Comparison of ENCODE assay signal across 22 mouse cellular contexts in the genomic region with DNA sequence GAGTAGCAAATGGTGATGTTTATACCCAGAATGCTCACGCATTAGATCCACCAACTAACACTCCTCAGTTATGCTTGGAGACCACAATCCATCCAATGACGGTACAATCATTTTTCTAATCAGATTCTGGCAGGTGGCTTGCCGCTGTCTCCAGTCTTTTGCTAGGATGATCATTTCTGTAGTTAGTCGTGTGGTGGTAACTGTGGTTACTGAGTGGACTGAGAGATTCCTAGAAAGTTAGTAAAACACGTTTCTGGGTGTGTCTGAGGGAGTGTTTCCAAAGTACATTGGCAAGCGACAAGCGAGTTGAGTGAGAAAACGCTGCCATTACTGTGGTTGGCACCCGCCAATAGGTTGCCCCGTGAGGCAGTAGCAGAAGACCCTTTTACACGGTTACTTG. TPM values are rescaled to one million over a fixed set of nuclear protein-coding genes. Genes with fewer than 3 reads are reported as not detected.
DNase-seq lines count a peak whose midpoint lies in the region; ATAC-seq and TF ChIP-seq lines count a peak whose summit lies in the region.
"Had no signal": no experiment of that assay in that cellular context is flagged by ENCODE, and none has a peak within 500 bp of the region (broad histone marks: within the 10 kb centered on the region; RNA-seq: fewer than 3 reads in every experiment).

No protein-coding gene starts in this region.

- H3K4me3 ChIP-seq in intestine, embryonic 16.5 days (ENCODE audit: low read length): no peak overlapping the region
- H3K4me3 ChIP-seq in intestine, embryonic 15.5 days (replicated peaks): no peak overlapping the region
- H3K4me3 ChIP-seq in liver, embryonic 14.5 days (ENCODE audit: insufficient read depth in 1 of 2, low read depth in 2 of 2, low read length in 2 of 2): no peak overlapping the region
- no peak overlapping the region for H3K4me3 ChIP-seq in thymus, adult 2 months (ENCODE audit: control insufficient read depth, insufficient read depth, low read length)
- no peak overlapping the region for H3K4me3 ChIP-seq in heart, embryonic 10.5 days
- H3K4me3 ChIP-seq: embryonic facial prominence, embryonic 15.5 days; forebrain, embryonic 13.5 days; heart, embryonic 15.5 days; hindbrain, embryonic 10.5 days had no signal

- DNase-seq in liver, embryonic 14.5 days (ENCODE audit: low read depth in 3 of 3, low spot score in 3 of 3): peak in 1 of 3 experiments; percentile 66
- no peak for DNase-seq in testis, postnatal 14 days (ENCODE audit: low spot score)
- DNase-seq in thymus, adult 2 months: no peak
- no peak for DNase-seq in heart, embryonic 10.5 days (ENCODE audit: low spot score)
- DNase-seq: adrenal gland, adult 8-10 months; adrenal gland, postnatal 36 days; cerebellum, adult 2 months; cerebellum, postnatal 10 days; embryo, embryonic 11 days; forebrain, postnatal 0 days; gastrocnemius, postnatal 14 days; heart, postnatal 14 days had no signal

- TF ChIP-seq POLR2A in thymus, adult 2 months (IDR thresholded peaks at IDR 0.05; ENCODE audit: control insufficient read depth, extremely low read depth, insufficient read depth, low read length, poor library complexity): no peak

- ATAC-seq in intestine, embryonic 16.5 days: no peak
- ATAC-seq in intestine, embryonic 15.5 days: no peak
- ATAC-seq in erythroid progenitor cell, adult 5-6 weeks (replicated peaks; ENCODE audit: low FRiP score, poor library complexity, severe bottlenecking): peak; percentile 53
- peak; percentile 54 for ATAC-seq in liver, embryonic 14.5 days (ENCODE audit: insufficient read depth)
- peak; percentile 38 for ATAC-seq in megakaryocyte progenitor cell, adult 5-6 weeks (replicated peaks; ENCODE audit: poor library complexity)
- ATAC-seq: forebrain, embryonic 13.5 days; forebrain, postnatal 0 days had no signal

- H3K9me3 ChIP-seq in intestine, embryonic 16.5 days (ENCODE audit: control insufficient read depth, low read length): no peaks in the 10 kb centered on the region
- no peaks in the 10 kb centered on the region for H3K9me3 ChIP-seq in intestine, embryonic 15.5 days
- no peaks in the 10 kb centered on the region for H3K9me3 ChIP-seq in liver, embryonic 14.5 days (ENCODE audit: control insufficient read depth, low read length)
- no peaks in the 10 kb centered on the region for H3K9me3 ChIP-seq in heart, embryonic 10.5 days
- H3K9me3 ChIP-seq: embryonic facial prominence, embryonic 15.5 days; forebrain, embryonic 13.5 days; heart, embryonic 15.5 days; hindbrain, embryonic 10.5 days had no signal

- TF ChIP-seq EP300 in liver, embryonic 14.5 days (IDR thresholded peaks at IDR 0.05; ENCODE audit: low read depth): no peak

- H3K27me3 ChIP-seq in intestine, embryonic 16.5 days (replicated peaks; ENCODE audit: control insufficient read depth, insufficient read depth, low read length): no peaks in the 10 kb centered on the region
- no peaks in the 10 kb centered on the region for H3K27me3 ChIP-seq in intestine, embryonic 15.5 days (replicated peaks)
- no peaks in the 10 kb centered on the region for H3K27me3 ChIP-seq in liver, embryonic 14.5 days (ENCODE audit: control insufficient read depth, insufficient read depth, low read length)
- H3K27me3 ChIP-seq in thymus, adult 2 months (ENCODE audit: control insufficient read depth, insufficient read depth, low read length): no peaks in the 10 kb centered on the region
- no peaks in the 10 kb centered on the region for H3K27me3 ChIP-seq in heart, embryonic 10.5 days (ENCODE audit: insufficient read depth, poor library complexity, severe bottlenecking)
- H3K27me3 ChIP-seq: embryonic facial prominence, embryonic 15.5 days; forebrain, embryonic 13.5 days; heart, embryonic 15.5 days had no signal

- no peak for TF ChIP-seq CTCF in liver, embryonic 14.5 days (IDR thresholded peaks at IDR 0.05; ENCODE audit: low read depth)
- no peak for TF ChIP-seq CTCF in thymus, adult 2 months (IDR thresholded peaks at IDR 0.05; ENCODE audit: borderline replicate concordance, control insufficient read depth, extremely low read depth, insufficient read depth, low read length, poor library complexity)

- 0 out of 2 replicates have a peak overlapping the region, but pooled peaks have one; percentile 2 for H3K4me2 ChIP-seq in intestine, embryonic 16.5 days (ENCODE audit: low read depth, low read length)
- H3K4me2 ChIP-seq in intestine, embryonic 15.5 days (replicated peaks): no peak overlapping the region
- H3K4me2 ChIP-seq in liver, embryonic 14.5 days (ENCODE audit: low read depth): peak overlapping the region; percentile 39
- H3K4me2 ChIP-seq: embryonic facial prominence, embryonic 15.5 days; forebrain, embryonic 13.5 days; heart, embryonic 11.5 days; heart, embryonic 15.5 days; hindbrain, embryonic 14.5 days had no signal

- no peaks in the 10 kb centered on the region for H3K36me3 ChIP-seq in intestine, embryonic 16.5 days (ENCODE audit: control insufficient read depth, insufficient read depth, low read length)
- H3K36me3 ChIP-seq in intestine, embryonic 15.5 days: no peaks in the 10 kb centered on the region
- no peaks in the 10 kb centered on the region for H3K36me3 ChIP-seq in liver, embryonic 14.5 days (replicated peaks; ENCODE audit: control insufficient read depth, insufficient read depth, low read depth)
- H3K36me3 ChIP-seq in thymus, adult 2 months (ENCODE audit: control insufficient read depth, insufficient read depth, low read length): no peaks in the 10 kb centered on the region
- no peaks in the 10 kb centered on the region for H3K36me3 ChIP-seq in heart, embryonic 10.5 days
- H3K36me3 ChIP-seq: embryonic facial prominence, embryonic 15.5 days; heart, embryonic 15.5 days; hindbrain, embryonic 10.5 days had no signal

- H3K9ac ChIP-seq in intestine, embryonic 16.5 days (ENCODE audit: low read depth, low read length): no peak overlapping the region
- H3K9ac ChIP-seq in intestine, embryonic 15.5 days: no peak overlapping the region
- no peak overlapping the region; the same call in none of the 2 replicates for H3K9ac ChIP-seq in liver, embryonic 14.5 days (replicated peaks)
- H3K9ac ChIP-seq: embryonic facial prominence, embryonic 15.5 days; forebrain, embryonic 13.5 days; forebrain, postnatal 0 days; heart, embryonic 15.5 days; hindbrain, embryonic 14.5 days had no signal

- H3K27ac ChIP-seq in intestine, embryonic 16.5 days (ENCODE audit: low read length): peak overlapping the region; percentile 5; the same call in 1 of the 2 replicates
- H3K27ac ChIP-seq in intestine, embryonic 15.5 days: no peak overlapping the region
- peak overlapping the region; percentile 69 for H3K27ac ChIP-seq in liver, embryonic 14.5 days
- no peak overlapping the region for H3K27ac ChIP-seq in thymus, adult 2 months (ENCODE audit: control insufficient read depth, insufficient read depth, low read length)
- no peak overlapping the region for H3K27ac ChIP-seq in heart, embryonic 10.5 days
- H3K27ac ChIP-seq: embryonic facial prominence, embryonic 15.5 days; forebrain, embryonic 13.5 days; heart, embryonic 15.5 days; hindbrain, embryonic 10.5 days; hindbrain, embryonic 14.5 days had no signal

- 81% methylated on average over 11 of the region's 11 CpGs for WGBS in intestine, embryonic 16.5 days
- 78% methylated on average over 11 of the region's 11 CpGs for WGBS in intestine, embryonic 15.5 days
- WGBS in liver, embryonic 14.5 days (ENCODE audit: insufficient replicate concordance): 34% methylated on average over 11 of the region's 11 CpGs
- WGBS in thymus, adult 2 months: 34% methylated on average over 11 of the region's 11 CpGs
- 83% methylated on average over 11 of the region's 11 CpGs for WGBS in heart, embryonic 10.5 days

- peaks cover 3% of the 10 kb centered on the region for H3K4me1 ChIP-seq in intestine, embryonic 16.5 days (ENCODE audit: control insufficient read depth, insufficient read depth, low read length)
- H3K4me1 ChIP-seq in intestine, embryonic 15.5 days (replicated peaks): 0 out of 2 replicates have a peak, but pooled peaks cover 13% of the 10 kb centered on the region
- H3K4me1 ChIP-seq in liver, embryonic 14.5 days (replicated peaks; ENCODE audit: control insufficient read depth in 2 of 2, insufficient read depth in 2 of 2, low read length in 1 of 2): peaks cover 39 to 46% of the 10 kb centered on the region in 2 experiments
- no peaks in the 10 kb centered on the region; the same call in 1 of the 2 replicates for H3K4me1 ChIP-seq in thymus, adult 2 months (replicated peaks; ENCODE audit: control insufficient read depth, insufficient read depth, low read length)
- peaks cover 5% of the 10 kb centered on the region; the same call in 1 of the 2 replicates for H3K4me1 ChIP-seq in heart, embryonic 10.5 days

RNA-seq across cellular contexts. Expression of a gene that starts 58.8 kb away (rescaled TPM):
- polyA plus RNA-seq in intestine, embryonic 16.5 days (2015; fragmentation: Nextera tagmentation; extraction: Ambion mirVana): 12.5 and 17.2 TPM in 2 replicates
- 19.2 and 20.3 TPM in 2 replicates for polyA plus RNA-seq in intestine, embryonic 15.5 days (2015; fragmentation: Nextera tagmentation; extraction: Ambion mirVana)
- total RNA-seq in erythroid progenitor cell, adult 5-6 weeks (2015; ENCODE audit: low replicate concordance): 126 and 140 TPM in 2 replicates
- 96.1 and 111 TPM in 2 replicates for total RNA-seq in erythroid progenitor cell, adult 5-6 weeks (2017; ENCODE audit: low replicate concordance)
- polyA plus RNA-seq in liver, embryonic 14.5 days (2012; rRNA removed): 10.6 and 14.0 TPM in 2 replicates
- 30.2 and 34.3 TPM in 2 replicates for polyA plus RNA-seq in liver, embryonic 14.5 days (2014; fragmentation: Nextera tagmentation; extraction: Ambion mirVana)
- total RNA-seq in megakaryocyte progenitor cell, adult 5-6 weeks (2015): 39.5 and 43.2 TPM in 2 replicates
- total RNA-seq in megakaryocyte progenitor cell, adult 5-6 weeks (2017): 16.4 and 16.5 TPM in 2 replicates
- polyA plus RNA-seq in thymus, adult 2 months (2012; rRNA removed): 21.7 and 27.5 TPM in 2 replicates
- 10.2 and 12.3 TPM in 2 replicates for polyA plus RNA-seq in heart, embryonic 10.5 days (2016; fragmentation: Nextera tagmentation; extraction: Ambion mirVana)

Comparison
In these comparisons a context has a peak if more than half of its experiments do, and no peak if none do; other contexts are left out.
1. H3K27ac ChIP-seq: peak in intestine, embryonic 16.5 days (single experiment) and liver, embryonic 14.5 days (single experiment); none in intestine, embryonic 15.5 days (single experiment), thymus, adult 2 months (single experiment) and heart, embryonic 10.5 days (single experiment).
2. ATAC-seq: peak in erythroid progenitor cell, adult 5-6 weeks (single experiment), liver, embryonic 14.5 days (single experiment) and megakaryocyte progenitor cell, adult 5-6 weeks (single experiment); none in intestine, embryonic 16.5 days (single experiment) and intestine, embryonic 15.5 days (single experiment).